Mouse (Mus musculus) intestine, embryonic 15.5 days (tissue): ENCODE results near the gene Rab43. TPM values are rescaled to one million over a fixed set of nuclear protein-coding genes. Genes with fewer than 3 reads are reported as not detected.

Experiments
- ATAC-seq: fragments of 200-750 bp; cut with Nextera tagmentation; 2 replicates; pipeline ENCODE4 v1.8.0; 2017; ENCODE audit warnings: moderate TSS enrichment, moderate library complexity
- H3K27ac ChIP-seq: fragments of 300-500 bp; sonication (generic); 2 replicates; pipeline ENCODE4 v1.5.1; 2015; ENCODE audit warnings: mild to moderate bottlenecking, inconsistent platforms
- H3K27me3 ChIP-seq: fragments of 300-500 bp; sonication (generic); replicated peaks from 2 replicates; pipeline ENCODE4 v1.6.1; 2015; ENCODE audit warnings: inconsistent platforms
- H3K36me3 ChIP-seq: fragments of 300-500 bp; sonication (generic); 2 replicates; pipeline ENCODE4 v1.6.1; 2015; ENCODE audit warnings: inconsistent platforms
- H3K4me1 ChIP-seq: fragments of 300-500 bp; sonication (generic); replicated peaks from 2 replicates; pipeline ENCODE4 v1.6.1; 2015; ENCODE audit warnings: inconsistent platforms
- H3K4me2 ChIP-seq: fragments of 300-500 bp; sonication (generic); replicated peaks from 2 replicates; pipeline ENCODE4 v1.6.1; 2015; ENCODE audit warnings: mild to moderate bottlenecking, inconsistent platforms
- H3K4me3 ChIP-seq: fragments of 300-500 bp; sonication (generic); replicated peaks from 2 replicates; pipeline ENCODE4 v1.5.1; 2015; ENCODE audit warnings: inconsistent platforms
- H3K9ac ChIP-seq: fragments of 300-500 bp; sonication (generic); 2 replicates; pipeline ENCODE4 v1.6.1; 2015; ENCODE audit warnings: inconsistent platforms
- H3K9me3 ChIP-seq: fragments of 300-500 bp; sonication (generic); 2 replicates; pipeline ENCODE4 v1.6.1; 2016; ENCODE audit warnings: inconsistent platforms
- WGBS: fragments of 180-500 bp; shearing (Covaris S2); methylation state at CpG from one replicate; pipeline ENCODE4 v1.1.7; 2015; 5-methylcytosine and 5-hydroxymethylcytosine counted together
- polyA plus RNA-seq: library from polyadenylated mRNA; unstranded; fragments of >200 nt; fragmentation: Nextera tagmentation; extraction: Ambion mirVana; gene quantifications from 2 replicates; pipeline ENCODE4 v1.2.1, GENCODE M21; 2015

Gene Rab43
- polyA plus RNA-seq, 1 experiment from 2014 or later: 12.2 TPM

DNA sequence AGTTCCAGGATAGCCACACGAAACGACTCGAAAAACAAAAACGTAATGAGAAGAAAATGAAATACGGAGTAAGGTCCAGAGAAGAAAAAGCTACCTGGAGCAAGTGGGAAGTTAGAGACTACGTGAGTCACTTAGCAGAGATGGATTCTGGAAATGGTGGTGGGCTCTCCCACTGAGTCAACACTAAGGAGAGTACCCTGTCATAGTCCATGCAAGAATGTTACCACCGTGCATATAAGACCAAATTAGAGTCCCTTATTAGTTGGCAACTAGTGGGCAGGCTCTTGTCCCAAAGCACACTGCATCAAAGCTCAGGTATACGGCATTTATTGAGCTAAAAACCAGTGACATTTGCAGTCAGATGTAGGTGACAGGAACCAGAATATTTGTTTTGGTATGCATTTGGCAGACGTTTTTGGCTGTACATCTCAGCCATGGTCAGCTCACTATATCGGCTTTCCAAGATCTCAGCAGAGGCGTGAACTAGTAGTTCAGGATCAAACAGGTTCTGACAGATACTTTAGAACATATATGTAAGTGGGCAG is 27.9 kb upstream of the Rab43 start:
- 0 out of 2 replicates have a peak, but pooled peaks cover 2% of the 10 kb centered on the region for H3K4me1 ChIP-seq
- H3K27ac ChIP-seq: no peak overlapping the region
- no peak for ATAC-seq
- H3K4me2 ChIP-seq: peak overlapping the region; percentile 72; the same call in 1 of the 2 replicates
- WGBS: 61% methylated on average over 11 of the region's 11 CpGs
- no peak overlapping the region for H3K4me3 ChIP-seq
- peaks cover 21% of the 10 kb centered on the region for H3K36me3 ChIP-seq
- H3K27me3 ChIP-seq: no peaks in the 10 kb centered on the region
- no peaks in the 10 kb centered on the region for H3K9me3 ChIP-seq
- H3K9ac ChIP-seq: no peak overlapping the region

DNA sequence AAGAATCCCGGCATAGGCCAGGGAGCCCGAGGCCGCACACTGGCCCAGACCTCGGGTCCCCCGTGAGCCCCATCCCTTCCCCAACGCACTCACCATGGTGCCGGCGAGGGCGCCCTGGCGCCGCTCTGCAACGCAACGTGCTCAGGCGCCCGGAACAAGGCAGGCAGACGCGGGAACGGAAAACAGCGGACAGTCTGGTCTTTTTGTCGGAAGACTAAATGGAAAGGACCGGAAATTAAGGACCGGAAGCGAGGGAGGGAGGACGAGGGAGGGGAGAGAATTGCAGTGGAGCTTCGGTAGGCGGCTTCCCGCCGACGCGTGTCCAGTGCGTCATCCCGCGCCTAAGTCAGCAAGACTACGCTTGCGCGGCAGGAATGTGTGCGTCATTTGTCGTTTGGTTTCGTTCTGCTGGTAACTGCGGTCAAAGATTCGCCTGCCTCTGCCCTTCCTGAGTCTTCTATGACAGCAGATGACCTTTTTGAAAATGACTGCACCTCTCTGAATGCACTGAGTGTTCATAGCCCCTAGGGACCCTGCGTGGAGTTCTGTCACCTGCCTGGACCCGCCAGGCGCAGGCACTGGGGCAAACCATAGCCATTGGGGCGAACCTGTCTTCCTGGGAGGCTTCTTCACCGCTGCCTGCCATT is 26.7 kb upstream of the Rab43 start, which contains the start of gene Isy1:
Gene Isy1 (minus strand): TSS at position 248 of the 647 bp plus-strand sequence.
- Histone ChIP-seq H3K27me3 (no peaks in the 10 kb centered on the region), H3K9me3 (no peaks in the 10 kb centered on the region), H3K9ac (peak within 1 kb of the TSS; percentile 95), H3K4me1 (0 out of 2 replicates have a peak, but pooled peaks cover 2% of the 10 kb centered on the region), H3K4me2 (peak within 1 kb of the TSS; percentile 72), H3K36me3 (peaks cover 17% of the 10 kb centered on the region), H3K4me3 (peak within 1 kb of the TSS; percentile 71), H3K27ac (peak within 1 kb of the TSS; percentile 95)
- peak; percentile 98 for ATAC-seq
- WGBS: under 1% methylated on average over 46 of the region's 46 CpGs

DNA sequence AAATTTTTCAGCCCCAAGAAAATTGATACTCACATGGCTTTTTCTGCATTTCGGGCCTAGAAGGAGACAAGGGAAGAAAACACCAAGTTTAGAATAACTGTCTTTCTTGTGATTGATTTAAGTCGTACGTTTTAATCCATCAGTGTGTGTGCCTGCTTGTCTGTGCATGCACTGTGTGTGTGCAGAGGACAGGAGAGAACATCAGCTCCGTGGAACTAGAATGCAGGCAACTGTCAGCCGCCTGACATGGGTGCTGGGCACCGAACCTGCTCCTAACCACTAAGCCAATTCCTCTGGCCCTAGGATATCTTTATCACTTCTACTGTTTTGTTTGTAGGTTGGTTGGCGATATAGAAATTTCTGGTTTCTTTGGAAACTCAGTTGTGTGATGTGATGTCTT is 23.7 kb upstream of the Rab43 start, which contains the start of gene Gm45140:
Gene Gm45140 (minus strand): TSS at position 101 of the 400 bp plus-strand sequence.
- no peak within 1 kb of the TSS for H3K4me2 ChIP-seq
- no peaks in the 10 kb centered on the region for H3K9me3 ChIP-seq
- H3K9ac ChIP-seq: no peak within 1 kb of the TSS
- no peaks in the 10 kb centered on the region for H3K27me3 ChIP-seq
- 0 out of 2 replicates have a peak, but pooled peaks cover 2% of the 10 kb centered on the region for H3K4me1 ChIP-seq
- 95% methylated on average over 7 of the region's 7 CpGs for WGBS
- H3K36me3 ChIP-seq: peaks cover 7% of the 10 kb centered on the region
- no peak within 1 kb of the TSS for H3K27ac ChIP-seq
- no peak within 1 kb of the TSS for H3K4me3 ChIP-seq
- ATAC-seq: no peak

DNA sequence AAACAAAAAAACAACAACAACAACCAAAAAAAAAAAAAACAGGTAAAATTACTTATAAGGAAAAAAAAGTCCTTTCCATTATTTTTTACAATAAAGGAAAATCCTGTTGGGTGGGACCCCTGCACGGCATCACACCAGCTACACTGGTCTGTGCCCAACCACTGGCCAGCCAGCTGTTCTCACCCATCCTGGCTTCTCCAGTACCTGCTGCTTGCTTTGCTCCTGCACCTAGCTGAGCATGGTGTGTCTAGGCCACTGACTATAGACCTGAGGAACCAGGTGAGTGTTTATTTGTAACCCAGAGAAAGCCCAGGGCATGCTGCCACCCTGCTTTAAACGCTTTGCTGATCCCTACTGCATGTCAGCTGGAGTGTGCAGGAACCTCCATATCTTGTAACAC is 8.4 kb upstream of the Rab43 start:
- Histone ChIP-seq H3K4me3 (no peak overlapping the region), H3K27ac (no peak overlapping the region), H3K9me3 (no peaks in the 10 kb centered on the region), H3K9ac (no peak overlapping the region), H3K36me3 (peaks cover 47% of the 10 kb centered on the region), H3K4me1 (no peaks in the 10 kb centered on the region), H3K27me3 (no peaks in the 10 kb centered on the region), H3K4me2 (no peak overlapping the region)
- 89% methylated on average over 2 of the region's 2 CpGs for WGBS
- ATAC-seq: no peak

DNA sequence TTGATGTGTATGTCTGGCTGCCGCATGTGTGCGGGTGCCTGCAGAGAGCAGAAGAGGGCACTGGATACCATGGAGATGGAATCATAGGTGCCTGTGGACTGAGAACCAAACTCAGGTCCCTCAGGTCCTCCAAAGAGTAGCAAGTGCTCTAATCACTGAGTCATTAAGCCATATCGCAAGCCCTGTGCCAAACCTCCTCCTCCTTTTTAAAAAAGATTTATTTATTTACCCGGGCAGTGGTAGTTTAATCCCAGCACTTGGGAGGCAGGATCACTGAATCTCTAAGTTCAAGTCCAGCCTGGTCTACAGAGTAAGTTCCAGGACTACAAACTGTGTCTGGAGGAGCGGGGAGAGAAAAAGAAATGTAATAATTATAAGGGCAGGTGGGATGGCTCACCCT is 2.5 kb upstream of the Rab43 start:
- H3K4me1 ChIP-seq: peaks cover 16% of the 10 kb centered on the region
- no peak overlapping the region for H3K27ac ChIP-seq
- no peak overlapping the region for H3K9ac ChIP-seq
- no peak overlapping the region for H3K4me3 ChIP-seq
- H3K36me3 ChIP-seq: peaks cover 26% of the 10 kb centered on the region
- no peak overlapping the region for H3K4me2 ChIP-seq
- ATAC-seq: no peak
- WGBS: 85% methylated on average over 5 of the region's 5 CpGs
- H3K27me3 ChIP-seq: no peaks in the 10 kb centered on the region
- no peaks in the 10 kb centered on the region for H3K9me3 ChIP-seq

DNA sequence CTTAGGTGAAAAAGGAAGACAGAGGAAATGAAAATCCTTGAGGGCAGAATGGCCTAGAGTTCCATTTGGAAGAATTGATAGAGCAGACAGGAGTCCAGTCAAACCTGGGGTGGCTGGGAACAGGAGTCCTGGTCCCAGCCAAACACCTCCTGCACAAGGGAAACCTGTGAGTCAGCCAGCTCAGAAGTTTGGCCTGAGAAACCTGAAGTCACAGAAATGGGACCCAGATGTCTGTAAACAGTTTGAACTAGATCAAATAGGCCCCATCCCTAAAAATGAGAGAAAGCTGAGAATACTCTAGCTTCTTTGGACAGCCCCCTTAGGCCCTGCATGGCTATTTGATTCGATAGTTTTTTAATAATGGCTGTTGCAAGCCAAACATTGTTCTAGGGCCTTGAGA is 692 bp upstream of the Rab43 start:
- Histone ChIP-seq H3K27ac (no peak overlapping the region), H3K9me3 (no peaks in the 10 kb centered on the region), H3K4me3 (peak overlapping the region; percentile 83; the same call in 1 of the 2 replicates), H3K4me1 (peaks cover 19% of the 10 kb centered on the region), H3K9ac (peak overlapping the region; percentile 44; the same call in 1 of the 2 replicates), H3K36me3 (peaks cover 9% of the 10 kb centered on the region), H3K27me3 (no peaks in the 10 kb centered on the region), H3K4me2 (peak overlapping the region; percentile 94)
- no peak for ATAC-seq
- WGBS: 84% methylated on average over 1 of the region's 1 CpGs

DNA sequence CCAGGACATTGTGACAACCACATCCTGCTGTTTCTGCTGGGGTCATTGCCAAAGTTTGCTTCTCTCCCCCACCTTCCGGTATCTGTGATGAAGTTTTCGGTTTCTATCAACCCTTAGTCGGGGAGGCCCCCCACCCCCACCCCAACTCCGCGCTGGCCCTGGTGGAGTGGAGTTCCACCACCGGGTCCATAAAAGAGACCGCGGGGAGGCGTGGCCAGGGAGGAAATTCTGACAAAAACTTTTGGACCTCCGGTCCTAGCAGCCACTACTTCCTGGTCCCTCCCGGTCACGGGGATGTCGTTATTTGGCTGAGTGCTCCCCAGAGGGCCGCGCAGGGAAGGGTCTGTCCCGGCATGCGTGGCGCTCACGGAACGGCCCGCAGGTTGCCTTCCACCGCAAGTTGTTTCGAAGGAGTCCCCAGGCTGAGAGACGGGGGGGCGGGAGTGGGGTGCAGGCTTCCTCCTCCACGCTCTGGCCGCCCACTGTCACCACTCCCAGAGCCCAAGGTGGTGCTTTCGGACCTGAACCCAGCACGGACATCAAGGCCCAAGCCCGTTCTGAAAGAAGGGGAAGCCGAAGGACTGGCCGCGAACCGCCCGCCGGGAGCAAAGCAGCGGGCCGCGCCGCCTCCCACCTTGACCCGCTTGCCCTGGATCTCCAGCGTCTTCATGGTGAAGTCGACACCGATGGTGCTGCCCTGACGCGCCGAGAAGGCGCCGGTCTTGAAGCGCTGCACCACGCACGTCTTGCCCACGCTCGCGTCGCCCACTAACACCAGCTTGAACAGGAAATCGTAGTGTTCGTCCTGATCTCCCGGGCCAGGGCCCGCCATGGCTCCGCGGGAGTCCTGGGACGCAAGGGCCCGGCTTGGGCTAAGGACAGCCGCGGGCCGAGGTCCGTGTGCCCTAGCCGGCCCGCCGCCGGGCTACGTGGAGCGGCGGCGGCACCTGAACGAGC is 973 bp downstream of the Rab43 start:
- peak overlapping the region; percentile 94 for H3K4me2 ChIP-seq
- peak overlapping the region; percentile 85 for H3K27ac ChIP-seq
- no peaks in the 10 kb centered on the region for H3K9me3 ChIP-seq
- H3K36me3 ChIP-seq: no peaks in the 10 kb centered on the region
- H3K27me3 ChIP-seq: no peaks in the 10 kb centered on the region
- H3K4me1 ChIP-seq: peaks cover 23% of the 10 kb centered on the region
- under 1% methylated on average over 77 of the region's 77 CpGs for WGBS
- peak overlapping the region; percentile 83 for H3K4me3 ChIP-seq
- peak overlapping the region; percentile 77 for H3K9ac ChIP-seq
- ATAC-seq: peak; percentile 39

DNA sequence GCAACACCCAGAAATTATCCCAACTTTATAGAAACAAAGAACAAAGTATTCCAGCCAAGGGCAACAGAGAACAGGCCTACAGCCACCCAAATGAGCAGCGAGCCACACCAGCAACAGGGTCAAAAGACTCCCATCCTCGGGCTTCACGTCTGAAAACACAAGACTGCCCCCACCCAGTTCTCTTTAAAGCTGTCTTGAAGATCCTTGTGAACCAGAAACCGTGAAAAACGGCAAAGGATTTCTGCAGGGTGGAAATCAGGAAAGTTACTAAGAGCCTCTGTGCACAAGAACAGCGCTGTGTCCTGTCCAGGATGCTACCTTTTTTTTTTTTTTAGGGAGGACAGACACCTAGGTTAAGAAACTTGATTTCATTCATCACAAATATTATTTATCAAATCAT is 1.7 kb downstream of the Rab43 start:
- Histone ChIP-seq H3K4me3 (peak overlapping the region; percentile 83), H3K4me2 (peak overlapping the region; percentile 94), H3K4me1 (peaks cover 23% of the 10 kb centered on the region), H3K27ac (no peak overlapping the region), H3K27me3 (no peaks in the 10 kb centered on the region), H3K36me3 (no peaks in the 10 kb centered on the region), H3K9me3 (no peaks in the 10 kb centered on the region), H3K9ac (0 out of 2 replicates have a peak overlapping the region, but pooled peaks have one; percentile 77)
- WGBS: 37% methylated on average over 6 of the region's 6 CpGs
- ATAC-seq: no peak

DNA sequence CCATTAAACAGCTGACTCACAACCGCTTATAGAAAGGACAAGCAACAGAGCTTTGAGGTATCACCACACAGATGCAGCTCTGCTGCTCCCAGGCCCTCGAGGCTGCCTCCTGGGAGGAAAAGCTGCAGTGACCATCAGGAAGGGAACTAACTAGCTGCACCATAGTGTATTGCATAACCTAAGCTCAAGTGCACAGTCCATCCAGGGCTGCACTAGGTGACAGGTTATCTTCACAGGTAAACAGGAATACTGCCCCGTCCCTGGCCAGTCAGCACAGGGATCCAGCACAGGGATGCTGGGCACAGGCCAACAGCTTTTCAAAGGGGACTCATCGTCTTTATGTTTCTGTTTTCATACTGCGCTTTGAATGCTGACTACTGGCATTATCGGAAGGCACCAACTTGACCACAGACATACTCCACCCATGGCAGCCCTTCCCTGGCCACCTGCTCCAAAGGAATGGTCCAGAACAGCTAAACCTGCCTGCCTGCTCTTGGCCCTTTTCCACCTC is 2.3 kb downstream of the Rab43 start:
- WGBS: 84% methylated on average over 6 of the region's 6 CpGs
- no peaks in the 10 kb centered on the region for H3K27me3 ChIP-seq
- no peaks in the 10 kb centered on the region for H3K9me3 ChIP-seq
- H3K4me3 ChIP-seq: no peak overlapping the region
- H3K4me1 ChIP-seq: peaks cover 23% of the 10 kb centered on the region
- peak overlapping the region; percentile 94; the same call in 1 of the 2 replicates for H3K4me2 ChIP-seq
- H3K36me3 ChIP-seq: no peaks in the 10 kb centered on the region
- no peak overlapping the region for H3K9ac ChIP-seq
- no peak for ATAC-seq
- no peak overlapping the region for H3K27ac ChIP-seq

DNA sequence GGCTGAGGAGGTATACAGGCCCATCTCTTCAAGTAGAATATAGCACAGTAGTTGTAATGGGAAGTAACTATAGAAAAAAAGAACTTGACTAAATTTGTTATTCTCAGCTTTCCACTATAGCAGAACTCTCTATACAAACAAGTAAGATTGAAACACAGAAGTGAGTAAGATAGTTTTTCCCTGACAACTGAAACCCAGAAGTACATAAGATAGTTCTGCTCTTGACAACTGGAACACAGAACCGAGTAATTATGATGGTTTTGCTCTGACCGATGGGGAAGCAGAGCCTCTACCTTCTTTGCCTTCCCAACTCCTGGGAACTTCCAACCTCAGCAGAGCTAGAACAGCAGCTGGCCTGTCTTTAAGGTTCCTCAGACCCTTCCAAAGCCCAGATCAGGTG is 2.8 kb downstream of the Rab43 start:
- Histone ChIP-seq H3K4me2 (peak overlapping the region; percentile 94; the same call in 1 of the 2 replicates), H3K27me3 (no peaks in the 10 kb centered on the region), H3K9me3 (no peaks in the 10 kb centered on the region), H3K9ac (no peak overlapping the region), H3K27ac (no peak overlapping the region), H3K4me1 (peaks cover 23% of the 10 kb centered on the region), H3K4me3 (no peak overlapping the region), H3K36me3 (no peaks in the 10 kb centered on the region)
- 82% methylated on average over 2 of the region's 2 CpGs for WGBS
- ATAC-seq: no peak

DNA sequence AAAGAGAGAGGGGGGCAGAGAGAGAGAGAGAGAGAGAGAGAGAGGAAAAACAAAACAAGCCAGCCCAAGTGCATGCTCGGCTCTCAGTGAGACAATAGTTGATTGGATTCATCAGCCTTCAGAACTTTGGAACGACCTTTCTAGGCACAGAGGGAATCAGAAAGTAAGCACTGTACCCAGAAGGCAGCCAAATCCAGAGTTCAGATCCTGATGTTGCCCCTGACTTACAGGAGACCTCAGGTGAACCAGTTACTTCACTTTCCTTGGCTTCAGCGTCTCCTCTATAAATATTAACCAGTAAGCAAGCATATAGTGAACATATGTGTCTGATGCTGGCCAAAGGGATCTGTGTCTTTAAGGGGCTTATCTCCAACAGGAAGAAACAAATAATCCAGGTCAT is 3.4 kb downstream of the Rab43 start:
- Histone ChIP-seq H3K4me2 (no peak overlapping the region), H3K4me1 (peaks cover 23% of the 10 kb centered on the region), H3K4me3 (no peak overlapping the region), H3K27ac (no peak overlapping the region), H3K27me3 (no peaks in the 10 kb centered on the region), H3K36me3 (no peaks in the 10 kb centered on the region), H3K9ac (no peak overlapping the region), H3K9me3 (no peaks in the 10 kb centered on the region)
- 55% methylated on average over 3 of the region's 3 CpGs for WGBS
- ATAC-seq: no peak
